Mouse (Mus musculus) small intestine, adult 2 months (tissue): ENCODE data around the gene Ccdc171. TPM values are rescaled to one million over a fixed set of nuclear protein-coding genes. Genes with fewer than 3 reads are reported as not detected.
"Not testable (repeated sequence)": the region's sequence is repeated elsewhere in the genome, so short reads cannot be mapped to it uniquely, and the experiment has no call there.

ENCODE experiments used
- H3K27ac ChIP-seq: fragments of 200-500 bp; 2 replicates; pipeline ENCODE4 v1.5.1; 2012; ENCODE audit warnings: low read depth, low read length, control low read depth, inconsistent platforms; ENCODE audit not compliant: insufficient read depth
- H3K27me3 ChIP-seq: fragments of 200-500 bp; 2 replicates; pipeline ENCODE4 v1.6.1; 2012; ENCODE audit warnings: mild to moderate bottlenecking, moderate library complexity, low read length, inconsistent platforms; ENCODE audit not compliant: control insufficient read depth, insufficient read depth
- H3K36me3 ChIP-seq: fragments of 200-500 bp; 2 replicates; pipeline ENCODE4 v1.6.1; 2012; ENCODE audit warnings: mild to moderate bottlenecking, low read length, control low read depth, inconsistent platforms; ENCODE audit not compliant: control insufficient read depth, insufficient read depth
- H3K4me1 ChIP-seq: fragments of 200-500 bp; 2 replicates; pipeline ENCODE4 v1.6.1; 2012; ENCODE audit warnings: low read length, inconsistent platforms, mixed read lengths; ENCODE audit not compliant: control insufficient read depth, insufficient read depth, insufficient read length
- H3K4me3 ChIP-seq: fragments of 200-500 bp; 2 replicates; pipeline ENCODE4 v1.5.1; 2012; ENCODE audit warnings: low read depth, mild to moderate bottlenecking, control low read depth, inconsistent platforms, low read length, moderate library complexity
- CTCF ChIP-seq: fragments of 200-500 bp; IDR thresholded peaks from 2 replicates; pipeline ENCODE4 v1.5.1; 2012; ENCODE audit warnings: low read depth, mild to moderate bottlenecking, control low read depth, inconsistent platforms, low read length, moderate library complexity, mixed read lengths; ENCODE audit not compliant: insufficient replicate concordance, insufficient read length; ENCODE audit errors: extremely low read depth
- POLR2A ChIP-seq: fragments of 200-500 bp; IDR thresholded peaks from 2 replicates; pipeline ENCODE4 v1.6.1; 2012; ENCODE audit warnings: low read depth, mild to moderate bottlenecking, control low read depth, inconsistent platforms, low read length, moderate library complexity
- WGBS: fragments of 180-500 bp; shearing (Covaris S2); methylation state at CpG from one replicate; pipeline ENCODE4 v1.1.7; 2018; 5-methylcytosine and 5-hydroxymethylcytosine counted together
- polyA plus RNA-seq: library from polyadenylated mRNA; depleted of rRNA; stranded (reverse); fragments of >200 nt; gene quantifications from 2 replicates; pipeline ENCODE4 v1.2.3, GENCODE M21; 2012

Ccdc171 gene
- polyA plus RNA-seq, 1 experiment, result 0.27 TPM

GRCm38 (mm10) chr4:83587563-83587962, 62.2 kb downstream of the Ccdc171 start:
- Histone ChIP-seq H3K27me3 (no peaks in the 10 kb centered on the region), H3K4me3 (no peak overlapping the region), H3K36me3 (no peaks in the 10 kb centered on the region), H3K4me1 (no peaks in the 10 kb centered on the region), H3K27ac (no peak overlapping the region)
- TF ChIP-seq POLR2A (no peak), CTCF (no peak)
- WGBS, result 98% methylated on average over 1 of the region's 1 CpGs

- TF ChIP-seq POLR2A (no peak), CTCF (no peak)
- no peaks in the 10 kb centered on the region for H3K27me3 ChIP-seq
- WGBS, result 30% methylated on average over 2 of the region's 2 CpGs
- H3K4me3 ChIP-seq, result no peak overlapping the region
- H3K4me1 ChIP-seq, result no peaks in the 10 kb centered on the region
- no peak overlapping the region for H3K27ac ChIP-seq
- H3K36me3 ChIP-seq, result no peaks in the 10 kb centered on the region
These were observed 71.1 kb downstream of the Ccdc171 start for GRCm38 (mm10) chr4:83596486-83596885.

GRCm38 (mm10) chr4:83611111-83611510, 85.8 kb downstream of the Ccdc171 start:
- TF ChIP-seq CTCF (no peak), POLR2A (no peak)
- WGBS, result 76% methylated on average over 3 of the region's 3 CpGs
- Histone ChIP-seq H3K4me1 (no peaks in the 10 kb centered on the region), H3K27me3 (no peaks in the 10 kb centered on the region), H3K4me3 (no peak overlapping the region), H3K27ac (no peak overlapping the region), H3K36me3 (peaks cover 2% of the 10 kb centered on the region; the same call in 1 of the 2 replicates)

GRCm38 (mm10) chr4:83623021-83623711, 97.8 kb downstream of the Ccdc171 start:
- H3K4me3 ChIP-seq, H3K4me1 ChIP-seq, H3K27me3 ChIP-seq, H3K27ac ChIP-seq, H3K36me3 ChIP-seq: not testable (repeated sequence)
- 28% methylated on average over 12 of the region's 13 CpGs for WGBS

GRCm38 (mm10) chr4:83623732-83624131, 98.4 kb downstream of the Ccdc171 start:
- no peaks in the 10 kb centered on the region for H3K36me3 ChIP-seq
- no peak overlapping the region for H3K4me3 ChIP-seq
- H3K27ac ChIP-seq, result no peak overlapping the region
- TF ChIP-seq POLR2A (no peak), CTCF (no peak)
- H3K27me3 ChIP-seq, result no peaks in the 10 kb centered on the region
- no peaks in the 10 kb centered on the region for H3K4me1 ChIP-seq
- WGBS, result 70% methylated on average over 4 of the region's 4 CpGs

GRCm38 (mm10) chr4:83651453-83651852, 126.1 kb downstream of the Ccdc171 start:
- Histone ChIP-seq H3K4me1 (no peaks in the 10 kb centered on the region), H3K36me3 (no peaks in the 10 kb centered on the region), H3K27me3 (no peaks in the 10 kb centered on the region), H3K4me3 (no peak overlapping the region), H3K27ac (no peak overlapping the region)
- TF ChIP-seq POLR2A (no peak), CTCF (no peak)
- 84% methylated on average over 4 of the region's 4 CpGs for WGBS

GRCm38 (mm10) chr4:83655396-83655795, 130.1 kb downstream of the Ccdc171 start:
- Histone ChIP-seq H3K4me1 (no peaks in the 10 kb centered on the region), H3K27me3 (no peaks in the 10 kb centered on the region), H3K27ac (no peak overlapping the region), H3K4me3 (no peak overlapping the region), H3K36me3 (0 out of 2 replicates have a peak, but pooled peaks cover 2% of the 10 kb centered on the region)
- TF ChIP-seq CTCF (no peak), POLR2A (no peak)
- 20% methylated on average over 6 of the region's 6 CpGs for WGBS
